Mouse (Mus musculus): ENCODE data around the gene Tnrc6b.
"Not testable (repeated sequence)": the region's sequence is repeated elsewhere in the genome, so short reads cannot be mapped to it uniquely, and the experiment has no call there.

Gene Tnrc6b

GRCm38 (mm10) chr15:80797757-80798156, 86.6 kb downstream of the Tnrc6b start:
- DNase-seq: peak; percentile 29

GRCm38 (mm10) chr15:80798367-80799073, 87.4 kb downstream of the Tnrc6b start:
- DNase-seq: peak; percentile 89

DNA sequence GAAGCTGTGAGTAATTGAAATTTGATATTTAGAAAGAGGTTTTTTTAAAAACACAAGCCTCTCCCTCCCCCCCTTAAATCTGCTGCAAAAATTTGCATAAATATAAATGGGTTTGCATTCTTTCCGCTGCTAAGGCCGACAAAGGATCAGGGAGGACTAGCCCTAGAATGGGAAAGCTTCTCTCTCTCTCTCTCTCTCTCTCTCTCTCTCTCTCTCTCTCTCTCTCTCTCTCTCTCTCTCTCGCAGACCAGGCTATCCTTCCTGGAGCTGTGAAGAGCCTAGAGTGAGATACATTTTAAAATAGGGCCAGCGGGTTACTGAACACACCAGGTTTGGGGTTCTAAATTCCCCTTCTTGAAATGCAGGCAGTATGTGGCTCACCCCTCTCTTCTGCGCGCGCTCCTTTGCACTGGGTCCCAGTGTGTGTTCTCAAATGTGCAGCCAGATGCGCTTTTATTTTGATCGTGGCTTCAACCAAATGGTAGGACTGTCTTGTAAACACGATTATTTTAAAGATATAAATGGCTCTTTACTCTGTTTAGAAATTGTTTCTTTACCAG, 88.0 kb downstream of the Tnrc6b start:
- DNase-seq: peak; percentile 42

GRCm38 (mm10) chr15:80799634-80800137, 88.6 kb downstream of the Tnrc6b start:
- peak; percentile 34 for DNase-seq

DNA sequence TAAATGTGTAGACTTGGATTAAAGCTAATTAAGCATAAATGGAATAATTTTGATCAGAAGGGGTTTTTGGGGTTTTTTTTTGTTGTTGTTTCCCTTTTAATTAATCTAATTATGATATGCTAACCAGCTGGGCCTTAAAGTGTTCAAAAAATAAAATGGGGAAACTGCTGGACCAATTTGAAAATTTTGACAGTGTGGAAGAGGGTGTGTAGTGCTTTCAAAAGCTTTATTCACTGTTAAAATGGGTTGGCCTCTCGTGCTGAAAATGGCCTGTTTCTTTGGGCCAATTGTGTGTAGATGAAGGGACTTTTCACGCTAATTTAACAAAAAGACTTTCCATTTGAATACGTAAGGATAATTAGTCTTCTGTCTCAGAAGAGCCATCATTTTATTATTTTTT, 89.1 kb downstream of the Tnrc6b start:
- no peak for DNase-seq

DNA sequence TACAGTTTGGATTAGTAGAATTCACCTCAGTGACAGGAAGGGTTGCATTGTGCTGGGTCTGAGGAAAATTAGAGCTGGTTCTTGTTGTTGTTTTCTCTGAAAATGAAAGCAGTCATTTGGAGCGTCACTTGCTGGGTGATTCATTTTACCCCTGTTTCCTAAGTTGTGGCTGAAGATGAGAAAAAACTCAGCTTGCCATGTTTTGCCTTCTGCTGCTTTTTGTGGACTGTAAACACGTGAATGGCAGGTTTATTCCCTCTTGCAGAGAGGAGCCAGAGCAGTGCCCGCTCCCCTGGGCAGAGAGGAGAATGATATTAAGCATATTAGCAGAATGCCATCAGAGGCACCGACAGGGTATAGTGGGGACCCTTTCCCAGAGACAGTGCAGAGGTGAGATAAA, 89.7 kb downstream of the Tnrc6b start:
- no peak for DNase-seq

GRCm38 (mm10) chr15:80801597-80801996, 90.5 kb downstream of the Tnrc6b start:
- no peak for DNase-seq

DNA sequence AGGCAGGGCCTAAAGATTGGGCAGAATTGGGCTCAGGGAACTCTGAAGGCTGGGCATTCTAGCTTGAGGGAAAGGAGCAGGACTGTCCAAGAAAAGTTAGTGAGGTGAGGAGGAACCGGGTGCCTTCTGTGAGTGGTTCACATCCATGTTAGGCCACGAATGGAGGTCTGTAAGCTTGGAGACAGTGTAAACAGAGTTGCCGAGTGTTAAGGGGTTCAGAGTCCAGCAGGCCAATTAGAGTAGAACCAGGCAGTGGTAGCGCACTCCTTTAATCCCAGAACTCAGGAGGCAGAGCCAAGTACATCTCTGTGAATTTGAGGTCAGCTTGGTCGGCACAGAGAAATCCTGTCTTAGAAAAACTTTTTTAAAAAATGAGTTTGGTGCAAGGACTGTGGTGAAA, 96.0 kb downstream of the Tnrc6b start:
- no peak for DNase-seq

DNA sequence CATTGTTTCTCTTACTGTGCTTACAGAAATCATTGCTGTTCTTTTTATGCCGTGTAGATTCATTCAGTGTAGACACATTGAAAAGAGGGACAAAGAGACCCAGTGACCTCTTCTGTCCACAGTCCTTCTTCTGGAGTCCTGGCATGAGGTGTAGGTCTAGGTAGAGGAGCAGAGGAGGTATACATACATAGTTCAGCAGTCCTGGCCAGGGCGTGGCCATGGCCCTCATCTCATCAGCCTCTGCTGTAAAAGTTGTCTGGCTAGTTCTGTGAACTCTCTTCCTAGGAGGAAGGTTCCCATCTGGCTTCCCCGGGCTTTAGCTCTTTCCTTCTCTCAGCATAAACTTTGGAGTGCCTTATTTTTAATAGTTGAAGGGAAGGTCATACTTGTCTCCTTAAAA, 99.1 kb downstream of the Tnrc6b start:
- DNase-seq: no peak

GRCm38 (mm10) chr15:80812840-80813239, 101.7 kb downstream of the Tnrc6b start:
- DNase-seq: no peak

GRCm38 (mm10) chr15:80814792-80815191, 103.7 kb downstream of the Tnrc6b start:
- no peak for DNase-seq

GRCm38 (mm10) chr15:80822276-80822675, 111.2 kb downstream of the Tnrc6b start:
- no peak for DNase-seq

- no peak for DNase-seq
These were observed 120.1 kb downstream of the Tnrc6b start for GRCm38 (mm10) chr15:80831170-80831569.

- DNase-seq: no peak
These were observed 121.7 kb downstream of the Tnrc6b start for GRCm38 (mm10) chr15:80832808-80833207.

DNA sequence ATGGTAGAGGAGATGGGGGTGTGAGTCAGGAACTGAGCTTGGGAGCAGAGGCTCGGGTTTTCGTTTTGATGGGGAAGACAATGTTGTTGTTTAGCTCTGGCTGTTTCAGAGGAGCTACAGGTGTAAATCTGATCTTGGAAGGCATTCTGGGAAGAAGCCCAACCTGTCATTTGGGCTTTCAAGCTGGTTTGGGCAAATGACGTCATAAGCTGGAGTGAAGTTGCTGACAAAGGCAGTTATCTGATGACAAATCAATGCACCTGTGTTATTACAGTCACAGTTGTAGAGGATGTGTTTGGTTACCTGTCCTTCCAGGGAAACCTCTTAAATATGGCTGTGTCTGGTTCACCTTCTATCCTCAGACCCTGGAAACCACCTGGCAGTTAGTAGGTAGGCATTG, 125.1 kb downstream of the Tnrc6b start:
- no peak for DNase-seq

DNA sequence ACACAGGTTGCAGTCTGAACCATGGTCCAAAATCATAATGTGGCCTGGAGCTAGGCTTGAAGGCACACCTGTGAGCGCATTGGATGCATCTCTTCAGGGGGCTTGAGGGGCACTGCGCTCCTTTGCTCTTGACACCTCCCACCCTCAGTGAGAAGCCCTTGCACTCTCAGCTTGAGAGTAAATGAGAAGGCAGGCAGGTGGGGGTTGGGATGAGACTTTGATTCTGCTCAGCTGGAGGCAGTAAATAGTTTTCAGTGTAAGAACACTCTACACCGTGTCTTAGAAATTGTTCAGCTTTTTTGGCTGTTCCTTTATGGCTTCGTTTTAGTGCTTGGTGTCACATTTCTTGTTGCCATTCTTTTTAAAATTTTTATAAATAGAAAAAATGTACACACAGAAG, 127.7 kb downstream of the Tnrc6b start:
- no peak for DNase-seq

GRCm38 (mm10) chr15:80839653-80840420, 128.7 kb downstream of the Tnrc6b start:
- DNase-seq: peak; percentile 38

DNA sequence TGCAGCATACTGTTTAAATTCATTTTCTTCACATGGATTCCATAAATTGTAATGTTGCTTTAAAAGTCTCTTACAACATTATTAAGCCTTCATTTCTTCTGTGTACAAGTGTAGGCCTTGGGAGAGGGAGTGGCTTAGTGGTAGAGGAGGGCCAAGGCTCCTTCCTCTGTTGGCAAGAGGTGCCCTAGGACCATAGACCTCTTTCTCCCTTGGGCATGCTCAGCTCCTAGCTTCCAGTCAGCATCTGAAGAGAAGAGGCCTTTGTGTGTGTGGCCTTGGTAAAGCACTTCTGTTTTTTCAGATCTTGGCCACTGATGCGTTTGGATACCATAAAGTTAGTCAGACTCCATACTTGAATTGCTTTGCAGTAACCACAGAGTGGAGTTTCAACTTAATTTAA, 133.1 kb downstream of the Tnrc6b start:
- DNase-seq: no peak

GRCm38 (mm10) chr15:80844926-80845325, 133.8 kb downstream of the Tnrc6b start:
- DNase-seq: no peak

DNA sequence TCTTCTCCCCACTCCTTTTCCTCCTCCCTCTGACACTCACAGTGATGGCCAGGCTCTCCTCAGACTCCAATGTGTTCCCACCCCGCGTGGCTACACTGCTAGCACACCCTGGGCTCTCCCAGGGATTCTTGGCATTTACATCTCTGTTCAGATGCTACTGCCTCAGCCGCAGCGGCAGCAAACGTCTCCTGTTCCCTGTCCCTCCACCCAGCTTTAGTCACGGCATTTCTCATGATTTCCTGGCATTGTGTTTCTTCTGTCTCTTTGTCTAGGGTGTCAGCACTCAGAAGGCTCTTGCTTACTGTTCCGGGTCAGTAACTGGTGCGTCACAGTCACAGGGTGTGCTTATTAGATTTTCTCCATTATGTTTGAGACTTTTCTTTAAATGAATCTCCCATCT, 138.9 kb downstream of the Tnrc6b start:
- no peak for DNase-seq

DNA sequence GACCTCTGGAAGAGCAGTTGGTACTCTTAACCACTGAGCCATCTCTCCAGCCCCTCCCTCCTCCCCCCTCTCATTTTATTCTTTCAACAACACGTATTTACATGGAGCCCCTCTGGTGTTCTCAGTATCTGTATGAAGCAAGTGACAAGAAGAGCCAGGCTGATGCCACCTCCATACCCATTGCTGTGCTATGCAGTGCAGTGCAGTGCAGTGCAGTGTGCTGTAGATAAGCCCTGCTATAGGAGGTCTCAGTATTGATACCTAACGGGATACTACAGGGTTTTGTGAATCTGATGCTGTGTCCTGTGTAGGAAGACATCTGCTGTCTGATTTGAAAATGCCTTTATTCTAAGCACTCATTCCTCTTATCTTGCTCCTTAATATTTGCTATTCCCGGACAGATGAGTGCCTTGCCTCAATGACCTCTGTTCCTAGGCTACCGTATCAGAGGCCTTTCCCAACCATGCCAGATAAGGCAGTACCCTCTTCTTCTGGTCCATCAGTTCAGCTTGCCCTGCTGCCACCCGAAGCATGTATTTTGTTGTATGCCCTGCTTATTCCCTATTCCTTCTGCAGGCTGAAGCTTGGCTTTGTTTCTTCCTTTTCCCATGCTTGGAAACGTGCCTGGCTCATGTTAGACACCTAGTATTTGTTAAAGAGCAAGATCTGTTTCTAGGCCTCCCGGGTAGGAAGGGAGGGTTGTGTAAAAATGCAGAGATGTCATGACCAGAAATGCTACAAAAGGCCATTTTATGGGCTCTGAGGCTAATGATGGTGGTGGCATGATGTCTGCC, 139.8 kb downstream of the Tnrc6b start:
- DNase-seq: peak; percentile 35

GRCm38 (mm10) chr15:80852122-80852521, 141.0 kb downstream of the Tnrc6b start:
- DNase-seq: no peak

GRCm38 (mm10) chr15:80852527-80852926, 141.4 kb downstream of the Tnrc6b start:
- not testable (repeated sequence) for DNase-seq

Measured in cerebellum, adult 8-10 months (tissue).